Mouse (Mus musculus): Measurements from ENCODE around the gene Hspa12b. TPM values are rescaled to one million over a fixed set of nuclear protein-coding genes. Genes with fewer than 3 reads are reported as not detected.

Gene Hspa12b
- polyA plus RNA-seq, 1 experiment from 2014 or later, result 6.9 TPM

DNA sequence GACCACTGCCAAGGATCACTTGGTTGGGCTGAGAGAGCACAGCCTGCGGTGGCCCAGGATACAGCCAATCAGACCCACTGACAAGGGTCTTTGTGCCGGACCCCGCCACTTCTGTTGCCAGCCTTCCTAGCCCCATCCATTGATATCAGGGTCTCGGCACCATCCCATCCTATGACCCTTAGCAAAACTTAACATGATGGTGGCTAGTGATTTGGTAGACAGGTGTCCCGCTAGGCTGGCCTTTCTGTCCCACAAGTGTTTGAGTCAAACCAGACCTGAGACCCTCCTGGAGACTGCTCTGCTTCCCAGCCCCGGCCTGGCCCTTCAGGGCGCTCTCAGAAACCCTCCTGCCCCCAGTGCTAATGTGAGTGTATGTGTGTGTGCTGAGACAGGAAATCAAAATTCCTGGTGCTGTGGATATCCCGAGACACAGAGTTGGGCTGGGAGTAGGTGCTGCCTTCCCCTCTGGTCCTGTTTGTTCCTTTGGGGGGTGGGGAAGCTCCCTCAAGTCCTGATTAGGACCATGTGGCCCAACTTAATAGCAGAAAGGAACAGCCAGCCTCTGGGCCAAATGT is 7.8 kb downstream of the Hspa12b start:
- no peak overlapping the region for H3K4me3 ChIP-seq (ENCODE audit: low read length)
- H3K36me3 ChIP-seq (ENCODE audit: control insufficient read depth, insufficient read depth, low read length), result no peaks in the 10 kb centered on the region
- no peak overlapping the region for H3K27ac ChIP-seq (ENCODE audit: low read depth, low read length)
- 86% methylated on average over 8 of the region's 8 CpGs for WGBS
- no peak overlapping the region for H3K9ac ChIP-seq (ENCODE audit: low read depth, low read length)
- no peaks in the 10 kb centered on the region for H3K9me3 ChIP-seq (ENCODE audit: control insufficient read depth, low read length)
- H3K4me1 ChIP-seq (ENCODE audit: control insufficient read depth, insufficient read depth, low read depth, low read length), result no peaks in the 10 kb centered on the region
- no peak for ATAC-seq
- H3K4me2 ChIP-seq (ENCODE audit: low read length), result no peak overlapping the region
- no peaks in the 10 kb centered on the region for H3K27me3 ChIP-seq (replicated peaks; ENCODE audit: control insufficient read depth, insufficient read depth, low read length)

DNA sequence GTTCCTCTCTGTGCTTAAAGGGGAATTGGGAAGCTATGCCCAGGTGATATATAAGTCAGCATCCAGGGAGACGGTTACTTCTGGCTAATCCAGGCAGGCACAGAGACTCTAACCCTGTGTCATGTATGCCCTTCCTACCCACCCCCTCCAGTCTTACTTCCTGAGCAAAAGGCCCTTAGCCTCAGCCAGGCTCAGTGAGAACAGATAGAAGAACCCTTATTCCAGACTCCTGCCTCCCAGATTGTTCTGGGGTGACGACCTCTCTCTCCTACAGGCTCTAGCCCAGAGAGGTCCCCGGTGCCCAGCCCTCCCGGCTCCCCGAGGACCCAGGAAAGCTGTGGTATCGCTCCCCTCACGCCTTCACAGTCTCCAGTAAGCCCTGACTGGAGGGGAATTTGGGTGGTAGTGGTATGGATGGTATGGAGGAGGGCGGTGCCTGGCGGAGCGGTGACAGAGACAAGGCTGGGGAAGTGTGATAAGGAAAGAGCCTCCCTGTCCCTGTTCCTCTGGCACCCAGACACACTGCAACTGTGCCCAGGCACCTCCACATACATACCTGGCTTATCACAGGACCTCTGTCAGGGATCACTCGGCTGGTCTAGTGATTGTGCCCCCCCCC is 8.6 kb downstream of the Hspa12b start:
- H3K9me3 ChIP-seq (ENCODE audit: control insufficient read depth, low read length), result no peaks in the 10 kb centered on the region
- no peak overlapping the region for H3K4me3 ChIP-seq (ENCODE audit: low read length)
- ATAC-seq, result no peak
- H3K4me2 ChIP-seq (ENCODE audit: low read length), result no peak overlapping the region
- H3K4me1 ChIP-seq (ENCODE audit: control insufficient read depth, insufficient read depth, low read depth, low read length), result no peaks in the 10 kb centered on the region
- 83% methylated on average over 11 of the region's 11 CpGs for WGBS
- H3K9ac ChIP-seq (ENCODE audit: low read depth, low read length), result no peak overlapping the region
- H3K27me3 ChIP-seq (replicated peaks; ENCODE audit: control insufficient read depth, insufficient read depth, low read length), result no peaks in the 10 kb centered on the region
- H3K27ac ChIP-seq (ENCODE audit: low read depth, low read length), result no peak overlapping the region
- no peaks in the 10 kb centered on the region for H3K36me3 ChIP-seq (ENCODE audit: control insufficient read depth, insufficient read depth, low read length)

DNA sequence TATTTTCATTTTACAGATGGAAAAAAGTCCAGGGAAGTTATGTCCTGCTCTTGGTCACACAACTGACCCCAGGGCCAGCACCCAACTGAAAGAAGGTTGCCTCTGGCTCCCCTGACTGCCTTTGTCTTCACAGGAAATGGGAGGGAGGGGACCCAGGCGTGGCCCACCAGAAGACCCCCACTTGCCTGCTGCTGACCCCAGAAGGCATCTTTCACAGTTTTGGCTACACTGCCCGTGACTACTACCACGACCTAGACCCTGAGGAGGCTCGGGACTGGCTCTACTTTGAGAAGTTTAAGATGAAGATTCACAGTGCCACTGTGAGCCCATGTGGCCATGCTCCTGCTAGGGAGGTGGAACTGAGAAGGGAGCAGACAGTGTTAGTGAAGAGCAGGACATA is 11.2 kb downstream of the Hspa12b start:
- Histone ChIP-seq H3K27me3 (replicated peaks; ENCODE audit: control insufficient read depth, insufficient read depth, low read length) (no peaks in the 10 kb centered on the region), H3K9me3 (ENCODE audit: control insufficient read depth, low read length) (no peaks in the 10 kb centered on the region), H3K27ac (ENCODE audit: low read depth, low read length) (no peak overlapping the region), H3K4me2 (ENCODE audit: low read length) (no peak overlapping the region), H3K36me3 (ENCODE audit: control insufficient read depth, insufficient read depth, low read length) (no peaks in the 10 kb centered on the region), H3K9ac (ENCODE audit: low read depth, low read length) (no peak overlapping the region), H3K4me3 (ENCODE audit: low read length) (no peak overlapping the region), H3K4me1 (ENCODE audit: control insufficient read depth, insufficient read depth, low read depth, low read length) (no peaks in the 10 kb centered on the region)
- no peak for ATAC-seq
- 76% methylated on average over 4 of the region's 4 CpGs for WGBS

DNA sequence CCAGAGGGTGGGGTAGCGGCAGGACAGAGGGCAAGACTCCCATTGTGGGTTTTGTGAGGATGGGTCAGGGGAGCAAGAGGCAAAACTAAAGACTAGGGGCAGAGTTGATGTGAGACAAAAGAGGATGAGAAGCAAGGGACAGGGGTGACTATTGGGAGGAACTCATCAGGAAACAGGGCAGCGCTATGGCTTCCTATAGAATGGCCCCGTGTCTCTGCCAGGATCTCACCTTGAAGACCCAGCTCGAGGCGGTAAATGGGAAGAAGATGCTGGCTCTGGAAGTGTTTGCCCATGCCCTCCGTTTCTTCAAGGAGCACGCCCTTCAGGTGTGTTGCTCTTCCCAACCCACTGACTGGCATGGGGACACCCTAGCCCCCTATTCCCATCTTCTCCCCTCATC is 11.7 kb downstream of the Hspa12b start:
- no peak for ATAC-seq
- H3K27me3 ChIP-seq (replicated peaks; ENCODE audit: control insufficient read depth, insufficient read depth, low read length), result no peaks in the 10 kb centered on the region
- no peaks in the 10 kb centered on the region for H3K4me1 ChIP-seq (ENCODE audit: control insufficient read depth, insufficient read depth, low read depth, low read length)
- H3K36me3 ChIP-seq (ENCODE audit: control insufficient read depth, insufficient read depth, low read length), result 0 out of 2 replicates have a peak, but pooled peaks cover 2% of the 10 kb centered on the region
- H3K9me3 ChIP-seq (ENCODE audit: control insufficient read depth, low read length), result no peaks in the 10 kb centered on the region
- 71% methylated on average over 7 of the region's 7 CpGs for WGBS
- H3K27ac ChIP-seq (ENCODE audit: low read depth, low read length), result no peak overlapping the region
- no peak overlapping the region for H3K9ac ChIP-seq (ENCODE audit: low read depth, low read length)
- H3K4me2 ChIP-seq (ENCODE audit: low read length), result no peak overlapping the region
- H3K4me3 ChIP-seq (ENCODE audit: low read length), result no peak overlapping the region

DNA sequence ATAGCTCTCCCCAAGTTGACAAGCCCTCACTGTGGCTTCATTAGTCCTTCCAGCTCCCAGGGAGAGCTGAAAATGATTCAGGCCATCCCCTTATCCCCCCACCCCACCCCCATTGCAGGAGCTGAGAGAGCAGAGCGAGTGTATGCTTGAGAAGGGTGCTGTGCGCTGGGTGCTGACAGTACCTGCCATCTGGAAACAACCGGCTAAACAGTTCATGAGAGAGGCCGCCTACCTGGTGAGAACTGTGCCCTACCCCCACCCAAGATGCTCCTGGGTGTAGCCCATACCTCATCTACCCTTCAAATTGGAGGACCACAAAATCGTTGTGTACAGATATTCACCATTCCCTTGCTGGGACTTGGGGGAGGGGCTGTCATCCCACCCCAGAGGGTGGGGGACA is 12.2 kb downstream of the Hspa12b start:
- no peak for ATAC-seq
- Histone ChIP-seq H3K36me3 (ENCODE audit: control insufficient read depth, insufficient read depth, low read length) (peaks cover 2% of the 10 kb centered on the region; the same call in 1 of the 2 replicates), H3K27me3 (replicated peaks; ENCODE audit: control insufficient read depth, insufficient read depth, low read length) (no peaks in the 10 kb centered on the region), H3K9ac (ENCODE audit: low read depth, low read length) (no peak overlapping the region), H3K9me3 (ENCODE audit: control insufficient read depth, low read length) (no peaks in the 10 kb centered on the region), H3K4me2 (ENCODE audit: low read length) (no peak overlapping the region), H3K4me3 (ENCODE audit: low read length) (no peak overlapping the region), H3K4me1 (ENCODE audit: control insufficient read depth, insufficient read depth, low read depth, low read length) (no peaks in the 10 kb centered on the region), H3K27ac (ENCODE audit: low read depth, low read length) (no peak overlapping the region)
- WGBS, result 94% methylated on average over 5 of the region's 5 CpGs

DNA sequence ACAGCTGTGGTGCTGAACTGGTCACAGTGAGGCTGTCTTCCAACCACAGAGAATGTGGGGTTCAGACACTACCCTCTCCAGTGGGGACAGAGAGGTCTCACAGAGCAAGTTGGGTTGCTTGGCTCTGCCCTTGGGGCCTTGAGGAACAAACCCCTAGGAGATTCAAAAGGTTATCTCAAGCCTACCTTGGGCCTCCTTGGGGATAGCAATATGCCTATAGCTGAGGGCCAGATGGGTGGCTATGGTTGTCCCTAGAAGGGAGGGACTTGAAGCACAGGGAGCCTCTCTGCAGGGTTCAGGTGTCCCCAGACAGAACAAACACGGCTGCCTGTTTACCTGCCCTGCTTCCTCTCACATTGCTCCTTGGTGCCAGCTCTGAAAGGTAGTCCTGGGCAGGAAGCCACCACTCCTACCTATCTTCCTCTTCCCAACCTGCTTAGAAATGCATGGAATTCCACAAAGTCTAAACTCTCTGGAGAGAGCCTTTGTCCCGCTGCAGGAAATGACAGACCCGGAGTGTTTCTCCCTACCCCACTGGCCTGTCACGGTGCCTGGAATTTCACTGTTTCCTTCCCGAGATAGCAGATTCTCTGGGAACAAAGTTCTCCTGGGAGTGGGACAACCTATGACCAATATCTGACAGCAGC is 12.9 kb downstream of the Hspa12b start:
- peaks cover 9% of the 10 kb centered on the region for H3K36me3 ChIP-seq (ENCODE audit: control insufficient read depth, insufficient read depth, low read length)
- no peak overlapping the region for H3K4me3 ChIP-seq (ENCODE audit: low read length)
- H3K9ac ChIP-seq (ENCODE audit: low read depth, low read length), result no peak overlapping the region
- no peaks in the 10 kb centered on the region for H3K9me3 ChIP-seq (ENCODE audit: control insufficient read depth, low read length)
- WGBS, result 63% methylated on average over 5 of the region's 5 CpGs
- no peak for ATAC-seq
- H3K4me2 ChIP-seq (ENCODE audit: low read length), result no peak overlapping the region
- no peak overlapping the region for H3K27ac ChIP-seq (ENCODE audit: low read depth, low read length)
- H3K4me1 ChIP-seq (ENCODE audit: control insufficient read depth, insufficient read depth, low read depth, low read length), result no peaks in the 10 kb centered on the region
- H3K27me3 ChIP-seq (replicated peaks; ENCODE audit: control insufficient read depth, insufficient read depth, low read length), result no peaks in the 10 kb centered on the region

DNA sequence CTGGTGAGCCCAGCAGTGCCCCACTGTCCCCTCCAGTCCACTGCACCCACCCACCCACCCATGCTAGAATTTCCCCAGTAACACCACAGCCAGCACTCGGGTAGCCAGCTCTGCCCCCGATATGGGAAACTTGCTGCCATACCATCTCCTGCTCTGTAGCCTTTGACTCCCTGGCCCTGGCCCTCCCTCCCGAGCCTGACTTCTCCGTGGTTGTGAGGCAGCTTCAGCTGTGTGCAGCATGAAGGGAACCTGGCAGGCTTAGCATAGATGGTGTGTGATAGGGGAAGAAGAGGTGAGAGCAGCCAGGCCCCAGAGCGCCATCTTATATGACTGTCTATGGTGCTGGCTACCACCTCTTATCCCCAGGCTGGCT is 13.4 kb downstream of the Hspa12b start:
- H3K4me2 ChIP-seq (ENCODE audit: low read length), result no peak overlapping the region
- H3K27ac ChIP-seq (ENCODE audit: low read depth, low read length), result no peak overlapping the region
- H3K27me3 ChIP-seq (replicated peaks; ENCODE audit: control insufficient read depth, insufficient read depth, low read length), result no peaks in the 10 kb centered on the region
- no peak for ATAC-seq
- H3K36me3 ChIP-seq (ENCODE audit: control insufficient read depth, insufficient read depth, low read length), result peaks cover 14% of the 10 kb centered on the region
- no peak overlapping the region for H3K4me3 ChIP-seq (ENCODE audit: low read length)
- H3K4me1 ChIP-seq (ENCODE audit: control insufficient read depth, insufficient read depth, low read depth, low read length), result no peaks in the 10 kb centered on the region
- no peaks in the 10 kb centered on the region for H3K9me3 ChIP-seq (ENCODE audit: control insufficient read depth, low read length)
- no peak overlapping the region for H3K9ac ChIP-seq (ENCODE audit: low read depth, low read length)
- WGBS, result 69% methylated on average over 5 of the region's 5 CpGs

DNA sequence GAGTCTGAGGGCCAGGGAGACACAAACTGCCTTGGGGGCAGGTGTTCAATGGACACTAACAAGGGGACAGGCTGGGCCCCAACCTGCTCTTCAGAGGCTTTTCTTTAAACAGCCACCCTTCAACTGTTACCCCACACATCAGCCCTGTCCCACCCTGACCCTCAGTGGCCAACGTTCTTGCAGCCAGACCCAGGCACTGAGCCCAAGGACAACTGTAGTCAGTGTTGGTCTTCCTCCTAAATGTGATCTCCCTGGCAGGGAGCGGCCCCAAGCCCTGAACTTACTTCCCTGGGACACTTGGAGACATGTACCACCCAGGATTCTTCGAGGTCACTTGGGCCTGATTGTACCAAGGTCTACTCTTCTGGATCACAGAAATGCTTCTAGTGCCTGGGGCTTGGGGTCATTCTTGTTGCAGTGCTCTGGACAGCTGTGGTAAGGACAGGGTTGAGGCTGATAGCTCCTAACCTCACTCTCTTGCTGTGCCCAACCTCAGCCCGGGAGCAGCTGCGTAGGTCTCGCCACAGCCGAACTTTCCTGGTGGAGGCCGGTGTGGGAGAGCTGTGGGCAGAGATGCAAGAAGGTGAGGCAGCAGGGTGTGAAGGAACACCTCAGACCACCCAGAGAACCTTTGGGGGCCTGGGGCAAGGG is 14.4 kb downstream of the Hspa12b start:
- peaks cover 14% of the 10 kb centered on the region for H3K36me3 ChIP-seq (ENCODE audit: control insufficient read depth, insufficient read depth, low read length)
- H3K9me3 ChIP-seq (ENCODE audit: control insufficient read depth, low read length), result no peaks in the 10 kb centered on the region
- no peak overlapping the region; the same call in 1 of the 2 replicates for H3K9ac ChIP-seq (ENCODE audit: low read depth, low read length)
- no peak overlapping the region for H3K4me3 ChIP-seq (ENCODE audit: low read length)
- no peak overlapping the region for H3K4me2 ChIP-seq (ENCODE audit: low read length)
- no peak overlapping the region for H3K27ac ChIP-seq (ENCODE audit: low read depth, low read length)
- WGBS, result 92% methylated on average over 8 of the region's 8 CpGs
- no peaks in the 10 kb centered on the region for H3K4me1 ChIP-seq (ENCODE audit: control insufficient read depth, insufficient read depth, low read depth, low read length)
- no peaks in the 10 kb centered on the region for H3K27me3 ChIP-seq (replicated peaks; ENCODE audit: control insufficient read depth, insufficient read depth, low read length)
- ATAC-seq, result no peak

DNA sequence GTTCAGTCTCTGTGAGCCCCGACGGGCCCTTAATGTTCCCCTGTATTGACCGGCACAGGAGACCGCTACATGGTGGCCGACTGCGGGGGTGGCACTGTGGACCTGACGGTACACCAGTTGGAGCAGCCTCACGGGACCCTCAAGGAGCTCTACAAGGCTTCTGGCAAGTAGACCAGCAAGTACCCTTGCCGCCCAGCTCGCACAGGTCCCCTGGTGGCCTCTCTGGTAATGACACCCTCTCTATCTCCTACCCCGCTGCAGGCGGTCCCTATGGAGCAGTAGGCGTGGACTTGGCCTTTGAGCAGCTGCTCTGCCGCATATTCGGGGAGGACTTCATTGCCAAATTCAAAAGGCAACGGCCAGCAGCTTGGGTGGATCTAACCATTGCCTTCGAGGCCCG is 15.5 kb downstream of the Hspa12b start:
- no peak overlapping the region for H3K9ac ChIP-seq (ENCODE audit: low read depth, low read length)
- no peaks in the 10 kb centered on the region for H3K27me3 ChIP-seq (replicated peaks; ENCODE audit: control insufficient read depth, insufficient read depth, low read length)
- H3K4me3 ChIP-seq (ENCODE audit: low read length), result no peak overlapping the region
- H3K9me3 ChIP-seq (ENCODE audit: control insufficient read depth, low read length), result no peaks in the 10 kb centered on the region
- no peak for ATAC-seq
- WGBS, result 27% methylated on average over 18 of the region's 18 CpGs
- no peak overlapping the region; the same call in 1 of the 2 replicates for H3K4me2 ChIP-seq (ENCODE audit: low read length)
- peaks cover 21% of the 10 kb centered on the region for H3K36me3 ChIP-seq (ENCODE audit: control insufficient read depth, insufficient read depth, low read length)
- no peak overlapping the region for H3K27ac ChIP-seq (ENCODE audit: low read depth, low read length)
- no peaks in the 10 kb centered on the region for H3K4me1 ChIP-seq (ENCODE audit: control insufficient read depth, insufficient read depth, low read depth, low read length)
